Mouse (Mus musculus) thymus, postnatal 0 days (tissue): ENCODE data around the gene Rsrc1. TPM values are rescaled to one million over a fixed set of nuclear protein-coding genes. Genes with fewer than 3 reads are reported as not detected.
A peak's percentile ranks its signal among the peaks of the same experiment; 100 is the strongest.

Experiments used
- DNase-seq: peaks from one replicate; pipeline ENCODE4 v3.0.0-alpha.2; 2015; ENCODE audit warnings: low spot score
- polyA plus RNA-seq: library from polyadenylated mRNA; unstranded; fragments of >200 nt; fragmentation: Nextera tagmentation; extraction: Ambion mirVana; gene quantifications from 2 replicates; pipeline ENCODE4 v1.2.1, GENCODE M21; 2015

The Rsrc1 gene
- polyA plus RNA-seq, 1 experiment from 2014 or later = 31.9 TPM

DNA sequence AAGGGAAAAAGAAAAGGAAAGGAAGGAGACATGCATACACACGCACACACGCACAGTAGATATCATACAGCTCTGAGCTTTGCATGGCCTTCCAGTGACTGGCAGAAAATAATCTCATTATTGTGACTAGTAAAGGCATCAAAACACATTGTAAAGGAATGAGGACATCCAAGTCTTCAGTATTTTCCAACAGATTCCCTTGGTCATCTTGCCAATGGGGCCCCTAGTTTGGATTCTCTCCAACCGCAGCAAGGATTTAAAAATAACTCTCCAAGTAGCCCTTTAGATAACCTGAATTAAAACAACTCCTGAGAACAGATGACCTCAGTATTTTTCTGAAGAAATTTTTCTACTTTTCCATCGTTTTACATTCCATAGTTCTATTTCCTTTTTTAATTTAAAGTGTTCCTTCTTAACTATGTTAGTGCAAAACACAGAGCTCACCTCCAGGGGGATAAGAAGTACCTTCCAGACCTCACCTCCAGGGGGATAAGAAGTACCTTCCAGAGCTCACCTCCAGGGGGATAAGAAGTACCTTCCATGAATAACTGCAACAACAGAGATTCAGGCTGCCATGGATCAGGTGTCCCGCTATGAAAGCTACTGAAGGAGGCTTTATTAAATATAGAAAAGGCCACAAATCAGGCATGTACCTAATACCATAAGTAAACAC, 388.4 kb downstream of the Rsrc1 start:
- no peak for DNase-seq

DNA sequence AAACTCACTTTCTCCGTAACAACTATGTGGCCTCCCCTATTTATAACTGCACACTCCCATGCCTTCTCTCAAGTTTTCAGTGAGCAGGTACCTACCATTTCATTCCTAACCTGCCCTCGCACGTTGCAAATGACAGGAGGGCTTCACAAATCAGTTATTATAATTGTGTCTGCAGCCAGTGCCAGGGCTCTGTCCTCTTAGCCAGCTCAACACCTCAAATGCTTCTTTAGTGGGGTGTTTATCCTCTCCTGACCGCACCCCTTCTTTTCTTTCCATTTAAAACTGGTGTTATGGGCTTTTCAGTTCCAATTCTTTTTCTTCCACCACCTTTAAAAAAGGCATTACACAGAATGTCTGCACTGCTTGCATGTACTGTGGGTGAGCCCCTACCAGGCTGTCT, 391.0 kb downstream of the Rsrc1 start:
- DNase-seq = no peak

DNA sequence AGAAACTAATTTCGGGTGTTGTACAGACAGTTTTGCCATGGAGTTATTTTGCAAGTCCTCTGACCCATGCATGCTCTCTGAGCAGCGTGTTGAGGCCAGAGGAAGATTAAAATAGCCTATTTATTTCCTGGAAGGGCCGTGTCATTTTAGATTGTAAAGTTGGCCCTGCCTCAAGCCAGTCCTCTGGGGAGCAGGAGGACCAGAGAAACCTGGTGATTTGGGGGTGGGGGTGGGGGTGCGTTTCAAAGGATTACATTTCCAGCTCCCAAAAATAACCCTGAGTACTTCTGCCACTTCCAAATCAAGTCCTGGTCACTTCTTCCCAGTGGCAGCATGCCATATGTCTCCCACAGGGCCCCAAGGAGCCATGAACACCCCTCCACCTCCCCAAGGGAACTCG, 391.6 kb downstream of the Rsrc1 start:
- no peak for DNase-seq

DNA sequence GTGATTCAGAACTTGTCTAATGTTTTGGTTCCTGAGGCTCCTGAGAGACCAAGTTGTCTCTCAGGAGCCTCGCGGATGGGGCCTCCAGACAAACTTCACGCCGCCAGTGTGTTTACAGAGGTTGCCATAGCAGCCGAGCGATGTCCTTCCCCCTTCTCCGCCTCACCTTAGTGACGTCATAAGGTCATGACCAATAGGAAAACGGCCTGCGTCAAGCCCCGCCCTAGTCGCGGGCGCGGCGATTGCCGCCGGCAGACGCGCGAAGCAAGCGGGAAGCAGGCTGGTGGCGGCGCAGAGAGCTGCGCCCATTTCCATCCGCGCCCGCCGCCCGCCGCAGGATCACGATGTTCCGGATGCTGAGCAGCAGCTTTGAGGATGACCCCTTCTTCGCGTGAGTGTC, 392.7 kb downstream of the Rsrc1 start, which contains the start of gene Mlf1:
Gene Mlf1 (plus strand): TSS at position 226 of the 400 bp plus-strand sequence.
- DNase-seq = peak; percentile 87

DNA sequence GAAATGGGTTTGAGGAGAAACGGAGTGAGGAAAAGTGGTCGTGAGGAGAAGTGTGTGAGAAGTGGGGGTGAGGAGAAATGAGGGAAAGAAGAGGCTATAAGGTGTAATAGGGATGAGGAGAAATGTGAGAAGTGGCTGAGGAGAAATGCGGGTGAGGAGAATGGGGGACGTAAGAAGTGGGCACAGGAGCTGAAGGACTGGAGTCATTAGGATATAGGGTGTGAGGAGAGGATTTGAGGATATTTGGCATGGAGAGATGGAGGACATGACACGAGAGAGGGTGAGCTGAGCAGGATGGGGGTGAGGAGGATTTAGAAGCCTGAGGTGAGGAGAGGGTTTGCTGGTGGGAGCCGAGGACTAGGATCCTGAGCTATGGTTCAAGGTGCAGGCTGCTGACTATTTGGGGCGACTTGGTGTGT, 393.2 kb downstream of the Rsrc1 start:
- DNase-seq = no peak

DNA sequence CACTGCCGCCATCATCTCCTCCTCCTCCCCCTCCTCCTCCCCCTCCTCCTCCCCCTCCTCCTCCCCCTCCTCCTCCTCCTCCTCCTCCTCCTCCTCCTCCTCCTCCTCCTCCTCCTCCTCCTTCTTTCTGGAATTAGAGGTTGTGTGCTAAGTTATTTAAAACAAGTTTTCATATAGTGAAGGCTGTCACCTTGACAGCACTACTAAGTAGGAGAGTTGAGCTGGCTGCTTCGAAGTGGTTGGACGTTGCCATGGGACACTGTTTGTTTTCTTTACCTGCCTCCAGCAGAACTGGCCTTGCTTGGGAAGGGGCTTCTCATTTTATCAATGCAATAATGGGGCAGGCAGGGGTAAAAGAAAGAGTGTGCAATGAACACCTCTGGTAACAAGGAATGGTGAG, 393.9 kb downstream of the Rsrc1 start, which contains the start of gene Gm17402:
Gene Gm17402 (minus strand): TSS at position 101 of the 400 bp plus-strand sequence.
- no peak for DNase-seq

DNA sequence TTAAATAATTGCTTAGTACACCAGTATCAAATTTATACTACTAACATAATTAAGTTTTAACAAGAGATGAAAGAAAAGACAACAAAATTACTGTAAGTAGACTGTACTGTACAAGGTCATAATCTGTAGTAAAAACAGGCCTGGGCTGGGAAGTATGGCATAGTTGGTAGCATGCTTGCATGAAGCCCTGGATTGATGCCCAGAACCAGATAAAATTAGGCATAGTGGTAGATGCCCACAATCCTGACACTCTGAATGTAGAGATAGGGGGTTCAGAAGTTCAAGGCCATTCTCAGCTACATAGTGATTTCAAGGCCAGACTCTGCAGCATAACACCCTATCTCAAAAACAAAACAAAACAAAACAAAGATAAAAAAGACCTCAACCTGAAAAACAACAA, 397.0 kb downstream of the Rsrc1 start:
- no peak for DNase-seq

Other genes with a start within 250 kb of the Rsrc1 start
- gene Shox2, start 381 bp downstream of the Rsrc1 start, polyA plus RNA-seq = 0.13 and 0.16 TPM in 2 replicates